Mouse (Mus musculus) lung, adult 2 months (tissue): ENCODE results near the gene Stk40.
"Not testable (repeated sequence)": the region's sequence is repeated elsewhere in the genome, so short reads cannot be mapped to it uniquely, and the experiment has no call there.

Experiments
- CTCF ChIP-seq: fragments of 200-500 bp; IDR thresholded peaks from 2 replicates; pipeline ENCODE4 v1.5.1; 2011; ENCODE audit warnings: mild to moderate bottlenecking, low read length, control low read depth; ENCODE audit not compliant: insufficient read depth
- POLR2A ChIP-seq: fragments of 200-500 bp; IDR thresholded peaks from 2 replicates; pipeline ENCODE4 v1.6.1; 2011; ENCODE audit warnings: low read depth, mild to moderate bottlenecking, control low read depth, low read length, borderline replicate concordance; ENCODE audit errors: extremely low read depth

DNA sequence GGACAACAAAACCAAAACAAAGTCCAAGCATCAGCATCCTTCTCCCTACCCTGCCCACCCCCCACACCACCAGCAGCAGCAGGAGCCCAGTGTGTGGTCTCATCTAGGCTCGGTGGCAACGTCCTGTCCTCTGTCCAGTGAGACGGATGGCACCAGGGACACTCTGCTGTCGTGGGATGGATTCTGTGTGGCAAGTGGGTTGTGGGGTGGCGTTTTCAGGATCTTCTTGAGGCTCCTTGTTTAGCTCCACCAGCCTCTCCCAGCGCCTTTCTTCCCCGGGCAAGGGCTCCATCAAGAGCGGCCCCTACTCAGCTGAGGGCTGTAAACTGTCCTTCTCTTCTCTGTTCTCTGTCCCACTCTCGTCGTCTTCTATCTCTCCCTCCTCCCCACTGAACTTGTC, 61.3 kb downstream of the Stk40 start:
- TF ChIP-seq CTCF, POLR2A: not testable (repeated sequence)
